Mouse (Mus musculus): ENCODE measurements around the gene Hoxc13. TPM values are rescaled to one million over a fixed set of nuclear protein-coding genes. Genes with fewer than 3 reads are reported as not detected.

Gene Hoxc13
- not detected for total RNA-seq (2021)
- long read RNA-seq: 0 reads

DNA sequence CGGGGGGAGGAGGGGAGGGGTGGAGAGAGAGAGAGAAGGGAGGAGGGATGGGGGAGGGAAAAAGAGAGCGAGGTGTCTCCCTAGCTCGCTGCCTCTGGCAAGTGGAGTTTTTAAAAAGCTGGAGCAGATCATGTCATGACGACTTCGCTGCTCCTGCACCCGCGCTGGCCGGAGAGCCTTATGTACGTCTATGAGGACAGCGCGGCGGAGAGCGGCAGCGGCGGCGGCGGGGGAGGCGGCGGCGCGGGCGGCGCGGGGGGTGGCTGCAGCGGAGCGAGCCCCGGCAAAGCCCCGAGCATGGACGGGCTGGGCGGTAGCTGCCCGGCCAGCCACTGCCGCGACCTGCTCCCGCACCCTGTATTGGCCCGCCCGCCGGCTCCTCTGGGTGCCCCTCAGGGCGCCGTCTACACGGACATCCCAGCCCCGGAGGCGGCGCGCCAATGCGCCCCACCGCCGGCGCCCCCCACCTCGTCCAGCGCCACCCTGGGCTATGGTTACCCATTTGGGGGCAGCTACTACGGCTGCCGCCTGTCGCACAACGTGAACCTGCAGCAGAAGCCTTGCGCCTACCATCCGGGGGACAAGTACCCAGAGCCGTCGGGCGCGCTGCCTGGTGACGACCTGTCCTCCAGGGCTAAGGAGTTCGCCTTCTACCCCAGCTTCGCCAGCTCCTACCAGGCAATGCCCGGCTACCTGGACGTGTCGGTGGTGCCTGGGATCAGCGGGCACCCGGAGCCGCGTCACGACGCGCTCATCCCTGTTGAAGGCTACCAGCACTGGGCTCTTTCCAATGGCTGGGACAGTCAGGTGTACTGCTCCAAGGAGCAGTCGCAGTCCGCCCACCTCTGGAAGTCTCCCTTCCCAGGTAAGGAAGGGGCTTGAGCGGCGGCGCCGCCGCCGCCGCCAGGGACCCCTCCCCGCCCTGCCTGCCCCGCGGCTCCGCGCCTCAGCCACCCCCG lies at the start of gene Hoxc13:
Hoxc13 (plus strand) TSS at position 51 of the 959 bp plus-strand sequence.
- no peak for DNase-seq (ENCODE audit: low spot score in 2 of 2)

DNA sequence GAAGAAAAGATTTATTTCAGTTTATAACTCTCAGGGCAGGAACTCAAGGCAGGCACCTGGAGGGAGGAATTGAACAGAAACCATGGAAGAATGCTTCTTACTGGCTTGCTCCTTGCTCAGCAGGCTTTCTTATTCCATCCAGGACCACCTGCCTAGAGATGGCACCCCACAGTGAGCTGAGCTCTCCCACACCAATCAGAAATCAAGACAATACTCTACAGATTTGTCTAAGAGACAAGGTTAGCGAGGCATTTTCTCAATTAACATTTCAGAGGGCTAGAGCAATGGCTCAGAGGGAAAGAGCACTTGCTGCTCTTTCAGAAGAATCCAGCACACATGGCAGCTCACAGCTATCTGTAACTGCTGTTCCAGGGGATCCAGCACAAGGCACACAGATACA lies 35.1 kb upstream of the Hoxc13 start:
- DNase-seq (ENCODE audit: low spot score in 2 of 2): no peak

DNA sequence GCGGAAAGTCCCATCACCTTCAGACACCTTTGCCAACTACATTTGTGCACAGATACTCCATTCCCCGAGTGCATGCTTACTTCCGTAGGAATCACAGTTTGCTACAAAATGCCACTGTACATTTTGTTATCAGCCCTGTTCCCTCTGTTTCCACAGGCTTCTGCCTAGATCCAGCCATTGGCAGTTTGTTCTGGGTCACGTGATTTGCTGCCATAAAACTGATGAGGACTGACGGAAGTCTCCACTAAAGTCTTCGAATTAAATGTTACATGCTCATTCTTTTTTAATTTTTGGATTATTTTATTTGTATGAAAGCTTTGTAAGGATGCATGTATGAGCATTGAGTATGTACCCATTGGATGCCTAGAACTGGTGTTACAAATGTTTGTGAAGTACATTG lies 25.8 kb upstream of the Hoxc13 start:
- no peak for DNase-seq (ENCODE audit: low spot score in 2 of 2)

DNA sequence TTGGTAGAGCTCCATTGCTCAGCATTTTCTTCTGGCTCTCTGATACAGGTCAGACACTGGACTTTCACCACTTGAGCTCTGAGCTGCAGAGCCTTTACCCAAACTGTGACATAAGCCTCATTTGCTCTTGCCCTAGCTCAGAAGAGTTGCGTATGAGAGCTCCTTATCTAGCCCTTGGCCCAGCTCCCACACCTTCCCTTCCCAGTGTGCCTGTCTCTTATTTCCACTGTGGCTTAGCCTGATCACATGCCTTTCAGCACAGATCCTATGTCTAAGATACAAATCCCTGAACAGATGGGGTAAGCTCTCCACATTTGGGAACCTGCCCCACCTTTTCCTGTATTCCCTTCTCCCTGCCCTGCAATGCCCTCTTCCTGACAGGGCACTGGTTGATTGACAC lies 16.0 kb upstream of the Hoxc13 start:
- DNase-seq (ENCODE audit: low spot score in 2 of 2): no peak

DNA sequence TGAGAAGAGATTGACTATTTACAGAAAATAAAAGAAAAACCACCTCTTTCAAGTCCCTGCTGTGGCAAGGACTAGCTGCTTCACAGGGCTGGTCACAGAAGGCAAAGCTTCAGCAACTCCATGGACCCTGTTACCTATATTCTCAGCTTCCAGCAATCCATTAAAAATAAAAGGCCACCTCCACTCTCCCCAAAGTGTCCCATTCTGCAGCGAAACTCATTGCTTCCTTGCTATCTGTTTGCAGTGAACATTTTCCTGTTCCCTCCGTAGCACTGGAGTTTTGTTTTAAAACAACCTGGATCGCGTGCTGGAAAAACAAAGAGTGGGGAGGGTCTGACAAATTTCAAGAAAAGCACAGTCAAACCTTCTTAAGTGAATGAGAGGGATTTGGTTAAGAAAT lies 11.4 kb upstream of the Hoxc13 start:
- no peak for DNase-seq (ENCODE audit: low spot score in 2 of 2)

DNA sequence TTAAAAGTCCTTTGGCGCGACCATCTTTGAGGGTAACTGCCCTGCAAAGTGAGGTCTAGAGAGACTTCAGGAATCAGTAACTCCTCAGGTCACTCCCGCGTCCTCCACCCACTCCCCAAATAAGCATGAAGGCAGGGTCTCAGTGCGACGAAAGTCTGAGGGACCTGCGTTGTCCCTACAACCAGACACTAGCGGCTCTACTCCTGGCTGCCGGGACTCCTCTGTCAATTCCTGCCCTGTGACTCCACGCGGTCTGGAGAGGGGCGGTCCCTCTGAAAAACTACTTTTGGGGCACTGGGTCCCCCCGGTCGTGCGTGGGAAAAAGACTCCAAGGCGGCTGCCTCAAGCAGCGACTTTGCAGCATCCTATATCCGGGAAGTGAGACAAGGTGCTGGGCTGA lies 10.9 kb upstream of the Hoxc13 start:
- no peak for DNase-seq (ENCODE audit: low spot score in 2 of 2)

DNA sequence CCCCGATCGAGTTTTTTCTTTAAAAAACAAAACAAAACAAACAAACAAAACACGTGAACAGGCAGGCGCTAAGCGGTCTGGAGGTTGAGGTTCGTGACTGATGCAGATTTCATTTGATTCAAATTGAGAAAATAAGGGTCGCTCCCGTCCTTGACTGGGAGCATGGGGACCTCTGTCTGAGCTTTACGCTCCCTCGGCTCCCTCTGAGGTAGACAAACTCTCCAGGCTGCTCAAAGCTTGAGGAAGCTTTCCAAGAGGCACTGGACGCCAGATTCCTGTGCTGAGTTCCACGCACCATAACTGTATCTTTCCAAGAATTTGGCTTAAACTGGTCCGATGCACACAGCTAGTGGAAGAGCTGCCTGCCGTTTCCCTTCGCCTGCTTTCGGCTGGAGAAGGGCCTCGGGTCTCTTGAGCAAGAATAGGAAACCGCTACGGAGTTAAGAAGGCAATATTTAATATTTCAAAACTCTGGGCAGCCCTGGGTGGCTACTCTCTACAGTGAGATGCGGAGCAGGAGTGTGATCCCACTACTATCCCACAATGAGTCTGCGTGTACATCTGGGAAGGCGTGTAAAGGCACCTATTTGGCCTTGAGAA lies 10.3 kb upstream of the Hoxc13 start:
- no peak for DNase-seq (ENCODE audit: low spot score in 2 of 2)

DNA sequence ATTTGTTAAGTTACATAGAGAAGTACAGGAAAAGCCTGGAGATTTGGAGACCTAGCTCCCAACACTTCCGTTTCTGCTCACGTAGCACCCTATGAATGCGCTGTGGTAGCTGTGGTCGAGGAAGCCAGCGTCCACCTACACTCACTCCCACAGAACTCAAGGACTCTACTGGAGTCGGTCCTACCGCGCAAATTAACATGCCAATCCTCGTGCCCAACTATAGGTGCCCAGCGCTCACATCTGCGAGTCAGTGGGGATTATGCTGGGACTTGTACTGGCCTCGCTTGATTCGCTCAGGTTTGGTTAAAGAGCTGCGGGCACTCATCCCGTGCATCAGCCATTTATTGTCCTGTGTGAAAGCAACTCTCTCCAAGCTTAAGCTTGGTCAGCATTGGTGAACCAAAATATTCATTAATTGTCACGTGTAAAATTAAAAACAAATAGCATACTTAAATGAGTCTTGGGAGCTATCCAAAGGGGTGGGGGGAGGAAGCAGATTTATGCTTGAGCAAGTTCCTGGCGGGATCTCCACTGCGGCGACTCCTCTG lies 7.8 kb upstream of the Hoxc13 start:
- DNase-seq (ENCODE audit: low spot score in 2 of 2): no peak

DNA sequence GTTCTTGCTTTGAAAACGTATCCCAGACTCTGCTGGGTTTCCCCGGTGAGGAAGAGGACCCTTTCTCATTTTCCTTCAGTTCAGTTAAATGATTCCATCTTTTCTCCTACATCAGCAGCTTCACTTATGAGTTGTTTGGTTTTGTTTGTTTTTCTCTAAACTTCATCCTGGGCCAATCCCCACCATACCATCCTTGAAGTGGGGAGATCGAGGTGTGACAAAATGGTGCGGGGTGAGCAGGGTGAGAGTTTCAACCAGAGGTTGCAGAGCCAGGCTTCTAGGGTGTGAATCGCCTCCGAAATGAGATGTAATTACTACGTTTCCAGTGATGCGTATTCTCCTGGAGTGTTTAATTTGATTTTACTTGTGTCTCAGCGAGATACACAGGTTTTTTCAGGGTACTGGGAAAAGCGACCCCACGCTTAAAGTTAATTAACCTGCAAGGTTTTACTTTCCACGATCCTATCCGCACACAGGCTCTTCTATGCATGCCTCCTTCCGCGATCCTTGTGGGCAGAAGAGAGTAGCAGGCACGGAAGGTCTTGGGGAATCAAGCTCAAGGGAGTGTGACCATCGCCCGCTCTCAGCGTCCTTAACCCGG lies 2.8 kb upstream of the Hoxc13 start:
- no peak for DNase-seq (ENCODE audit: low spot score in 2 of 2)

DNA sequence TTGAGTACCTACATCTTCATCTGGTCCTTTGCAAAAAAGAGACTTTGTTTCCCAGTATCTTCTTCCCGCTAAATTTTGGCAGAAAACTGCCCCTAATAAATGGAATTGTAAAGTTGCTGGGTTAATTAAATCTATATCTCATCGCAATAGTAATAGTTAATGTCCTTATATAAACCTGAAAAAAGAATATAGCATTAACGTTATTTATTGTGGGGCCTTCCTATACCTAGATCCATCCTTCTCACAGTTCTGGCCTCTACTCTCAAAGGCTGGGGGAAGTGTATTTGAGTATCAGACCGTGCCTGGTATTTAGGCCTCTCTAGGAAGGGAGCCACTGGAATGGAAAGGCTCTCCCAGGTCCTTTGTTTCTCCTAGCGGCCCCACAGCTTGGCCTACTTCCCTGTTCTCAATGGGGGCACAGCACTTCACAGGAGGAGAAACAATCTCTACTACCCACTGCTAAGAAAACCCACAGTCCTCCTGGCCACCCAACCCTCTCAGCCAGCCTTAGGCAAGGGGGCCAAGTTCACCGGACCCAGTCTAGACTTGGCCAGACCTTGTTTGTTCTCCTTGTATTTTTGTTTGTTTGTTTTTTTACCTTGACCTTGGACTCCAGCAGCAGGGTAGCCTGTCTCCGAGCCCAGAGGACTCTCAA lies 2.2 kb upstream of the Hoxc13 start:
- no peak for DNase-seq (ENCODE audit: low spot score in 2 of 2)

DNA sequence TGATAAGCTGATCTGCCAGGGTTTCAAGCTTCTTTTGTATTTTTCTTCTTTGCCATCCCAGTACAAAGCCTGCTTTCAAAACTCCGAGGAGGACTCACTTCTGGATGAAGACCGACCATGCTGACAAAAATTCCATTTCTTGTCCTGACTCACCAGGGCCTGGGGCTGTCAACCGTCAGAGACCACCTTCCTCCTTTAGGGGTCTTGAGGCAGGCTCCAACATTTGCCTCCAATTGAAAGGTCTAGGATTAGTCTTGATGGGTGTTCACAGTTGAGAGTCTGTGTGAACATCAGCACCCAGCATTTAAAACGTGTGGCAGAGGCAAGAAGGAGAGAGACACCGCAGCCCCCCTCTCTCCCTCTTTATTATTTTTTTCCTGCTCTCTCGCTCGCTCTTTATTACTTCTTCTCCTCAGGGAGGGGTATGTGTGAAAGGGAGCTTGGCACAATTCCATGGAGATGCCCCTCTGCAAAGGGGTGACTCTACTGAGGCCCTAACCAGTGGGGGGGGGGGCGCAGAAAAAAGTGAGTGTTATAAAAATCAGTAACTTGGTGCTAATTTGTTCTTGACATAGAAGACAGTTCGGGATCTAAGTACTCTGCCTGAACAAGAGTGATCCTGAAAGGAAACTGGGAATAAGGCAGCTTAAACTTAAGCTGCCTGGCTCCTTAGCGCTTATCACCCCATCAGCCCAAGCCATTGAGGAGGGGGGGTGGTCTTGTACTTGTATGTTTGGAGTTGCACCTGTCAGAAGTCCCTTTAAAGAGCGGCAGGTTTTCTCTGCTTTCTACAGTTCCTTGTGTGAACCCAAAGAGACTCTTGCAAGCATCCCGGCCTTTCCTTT lies 1.3 kb upstream of the Hoxc13 start:
- DNase-seq (ENCODE audit: low spot score in 2 of 2): no peak

DNA sequence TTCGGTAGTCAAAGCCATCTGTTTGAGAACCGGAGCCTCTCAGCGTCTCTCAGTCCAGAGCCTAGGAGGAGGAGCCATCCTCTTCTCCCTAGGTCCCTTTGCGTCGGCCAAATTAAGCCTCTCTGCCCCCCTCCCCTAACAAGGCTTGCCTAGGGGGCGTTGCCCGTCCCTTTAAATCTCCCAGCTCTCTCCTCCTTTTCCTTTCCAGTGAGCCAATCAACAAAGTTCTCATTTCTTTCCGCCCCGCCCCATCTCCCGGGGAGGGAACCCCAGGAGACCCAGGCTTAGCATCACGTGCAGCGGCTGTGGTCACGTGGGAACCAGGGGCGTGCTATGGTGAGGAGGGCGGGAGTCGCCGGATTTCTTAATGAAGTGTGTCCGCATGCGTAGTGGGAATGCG lies 284 bp upstream of the Hoxc13 start:
- DNase-seq (ENCODE audit: low spot score in 2 of 2): no peak

DNA sequence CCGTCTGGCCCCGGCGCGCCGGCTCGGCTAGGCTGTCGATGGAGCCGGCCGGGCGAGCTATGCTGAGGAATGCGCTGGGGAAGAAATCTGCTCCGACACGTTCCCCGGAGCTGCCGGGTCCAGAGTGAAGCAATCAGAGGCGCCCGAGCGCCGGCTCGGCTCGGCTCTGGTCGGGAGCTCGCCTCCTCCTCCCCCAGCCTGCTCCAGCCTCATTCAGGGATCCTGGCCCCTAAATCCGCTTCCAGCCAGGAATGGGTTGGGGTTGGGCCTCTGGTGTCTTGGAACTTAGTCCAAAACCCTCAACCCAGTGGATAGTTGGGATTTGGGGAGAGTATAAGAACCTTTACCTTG lies 1.1 kb downstream of the Hoxc13 start:
- DNase-seq (ENCODE audit: low spot score in 2 of 2): no peak

DNA sequence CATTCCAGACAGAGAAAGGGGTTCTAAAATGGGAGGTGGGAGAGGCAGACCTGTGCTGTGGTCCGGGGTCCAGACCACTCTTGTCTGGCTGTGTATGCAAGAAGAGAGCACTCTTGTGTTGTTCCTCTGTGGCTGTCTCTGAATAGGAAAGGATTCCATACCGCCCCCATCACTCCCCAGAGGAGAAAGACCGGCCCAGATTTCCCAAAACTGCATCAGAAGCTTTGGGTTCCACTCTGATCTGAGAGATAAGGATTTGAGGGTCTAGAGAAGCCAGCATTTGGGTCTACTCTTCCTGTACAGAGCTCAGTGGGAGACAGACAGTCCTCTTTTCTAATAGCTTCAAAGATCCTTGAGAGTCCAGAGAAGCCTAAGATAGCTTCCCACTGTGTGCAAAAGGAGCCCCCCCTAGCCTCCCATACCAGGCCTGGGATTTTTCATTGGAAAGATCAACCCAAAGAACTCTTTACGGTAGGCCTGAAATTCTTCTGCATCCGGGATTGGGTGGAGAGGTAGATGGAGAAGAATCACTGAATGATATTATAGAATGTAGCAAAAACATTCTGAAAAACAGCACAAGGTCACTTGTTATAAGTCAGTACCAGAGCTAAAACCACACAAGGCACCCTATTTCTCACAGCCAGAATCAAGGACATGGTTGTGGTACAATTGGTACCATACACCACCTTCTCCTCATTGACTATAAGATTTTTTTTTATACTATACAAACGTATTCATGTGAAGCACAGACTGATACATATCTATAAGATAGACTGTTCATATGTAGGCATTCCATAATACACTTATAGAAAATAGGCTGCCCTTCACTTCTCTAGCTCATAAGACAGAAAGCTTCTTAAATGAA lies 2.0 kb downstream of the Hoxc13 start:
- no peak for DNase-seq (ENCODE audit: low spot score in 2 of 2)

DNA sequence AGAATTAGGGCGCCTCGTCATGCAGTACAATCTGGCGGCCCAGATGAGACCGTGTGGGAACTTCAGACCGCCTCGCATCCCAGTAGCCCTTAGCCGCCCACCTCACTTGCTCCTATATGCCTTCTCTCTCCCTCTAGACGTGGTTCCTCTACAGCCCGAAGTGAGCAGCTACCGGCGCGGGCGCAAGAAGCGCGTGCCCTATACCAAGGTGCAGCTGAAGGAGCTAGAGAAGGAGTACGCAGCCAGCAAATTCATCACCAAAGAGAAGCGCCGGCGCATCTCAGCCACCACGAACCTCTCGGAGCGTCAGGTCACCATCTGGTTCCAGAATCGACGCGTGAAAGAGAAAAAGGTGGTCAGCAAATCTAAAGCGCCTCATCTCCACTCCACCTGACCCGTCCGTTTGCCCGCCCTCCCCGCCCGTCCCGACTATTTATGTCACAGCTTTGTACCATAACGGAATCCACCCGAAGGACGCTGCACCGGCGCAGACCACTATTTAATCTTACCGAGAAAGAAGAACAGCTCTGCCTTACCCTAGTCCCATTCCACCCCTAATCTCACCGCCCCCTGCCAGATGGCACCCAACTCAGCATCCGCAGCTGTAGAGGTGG lies 6.2 kb downstream of the Hoxc13 start:
- no peak for DNase-seq (ENCODE audit: low spot score in 2 of 2)

DNA sequence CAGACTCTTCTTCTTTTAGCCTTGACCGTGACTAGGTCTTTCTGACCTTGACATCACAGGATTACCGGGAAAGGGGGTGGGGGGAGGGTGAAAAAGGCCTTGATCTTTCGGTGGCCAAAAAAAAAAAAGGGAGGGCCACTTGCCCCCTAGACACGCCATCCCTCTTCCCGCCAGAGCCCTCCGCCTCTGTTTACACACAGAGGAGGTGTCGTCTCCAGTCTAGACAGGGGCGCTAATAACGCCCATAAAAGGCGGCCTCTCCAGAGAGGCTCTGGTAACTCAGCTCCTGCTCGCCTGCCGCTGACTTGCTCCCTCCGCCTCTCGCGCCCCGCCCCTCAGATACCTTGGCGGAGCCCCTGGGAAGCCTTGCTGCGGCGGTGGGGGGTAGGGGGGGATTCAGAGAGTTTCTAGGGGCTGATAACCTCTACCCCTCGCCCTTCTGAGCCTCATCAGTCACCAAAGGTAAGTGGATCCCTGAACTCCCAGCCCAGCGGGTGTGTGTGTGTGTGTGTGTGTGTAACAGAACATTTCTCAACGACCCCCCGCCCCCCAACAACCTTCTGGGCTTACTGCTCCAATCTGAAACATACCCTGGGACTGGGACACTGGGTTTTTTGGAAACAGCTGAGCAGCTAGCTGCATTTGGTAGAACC lies 10.9 kb downstream of the Hoxc13 start:
- DNase-seq (ENCODE audit: low spot score in 2 of 2): no peak

DNA sequence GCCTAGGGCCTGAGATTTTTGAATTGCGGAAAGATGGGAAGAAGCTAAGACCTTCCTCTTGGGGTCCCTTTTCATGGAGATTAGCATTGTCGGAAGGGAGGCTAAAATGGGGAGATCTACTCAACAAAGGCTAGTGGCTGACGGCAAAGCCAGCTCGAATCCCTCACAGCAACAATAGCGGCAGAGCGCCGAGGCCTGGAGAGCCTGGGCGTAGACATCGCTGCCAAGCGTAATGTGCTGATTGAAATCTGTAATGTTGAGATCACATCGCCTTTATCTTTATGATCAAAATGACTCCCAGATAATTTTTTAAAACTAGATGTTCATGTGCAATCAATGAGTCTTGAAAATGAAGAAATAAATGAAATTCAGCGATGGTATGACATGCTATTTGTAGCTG lies 13.5 kb downstream of the Hoxc13 start:
- no peak for DNase-seq (ENCODE audit: low spot score in 2 of 2)

DNA sequence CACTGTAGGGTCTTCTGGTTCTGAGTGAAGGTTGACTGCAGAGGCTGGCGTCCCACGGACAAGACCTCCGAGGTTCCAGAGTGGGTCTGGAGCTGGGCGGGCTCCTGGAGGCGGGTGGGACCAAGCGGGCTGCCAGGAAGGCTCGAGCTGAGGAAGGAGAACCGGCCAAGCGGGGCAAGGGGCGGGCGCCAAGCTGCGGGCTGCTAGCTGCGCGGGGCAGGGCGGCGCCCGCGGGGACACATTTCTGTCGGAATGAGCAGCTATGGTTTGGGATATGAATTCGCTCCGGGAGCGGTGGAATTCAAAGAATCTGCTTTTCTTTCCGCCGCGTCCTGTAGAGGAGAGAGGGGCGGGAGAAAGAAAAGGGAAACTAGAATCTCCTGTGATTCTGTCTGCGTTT lies 14.0 kb downstream of the Hoxc13 start:
- DNase-seq (ENCODE audit: low spot score in 2 of 2): no peak
